Mouse (Mus musculus) thymus, adult 2 months (tissue): Measurements from ENCODE around the gene Abt1.

ENCODE experiments used
- CTCF ChIP-seq: fragments of 200-500 bp; IDR thresholded peaks from 2 replicates; pipeline ENCODE4 v1.5.1; 2012; ENCODE audit warnings: mild to moderate bottlenecking, control low read depth, low read length, moderate library complexity, borderline replicate concordance; ENCODE audit not compliant: control insufficient read depth, poor library complexity, insufficient read depth; ENCODE audit errors: extremely low read depth
- POLR2A ChIP-seq: fragments of 200-500 bp; IDR thresholded peaks from 2 replicates; pipeline ENCODE4 v1.6.1; 2012; ENCODE audit warnings: mild to moderate bottlenecking, low read length, control low read depth, moderate library complexity; ENCODE audit not compliant: control insufficient read depth, poor library complexity, insufficient read depth; ENCODE audit errors: extremely low read depth

DNA sequence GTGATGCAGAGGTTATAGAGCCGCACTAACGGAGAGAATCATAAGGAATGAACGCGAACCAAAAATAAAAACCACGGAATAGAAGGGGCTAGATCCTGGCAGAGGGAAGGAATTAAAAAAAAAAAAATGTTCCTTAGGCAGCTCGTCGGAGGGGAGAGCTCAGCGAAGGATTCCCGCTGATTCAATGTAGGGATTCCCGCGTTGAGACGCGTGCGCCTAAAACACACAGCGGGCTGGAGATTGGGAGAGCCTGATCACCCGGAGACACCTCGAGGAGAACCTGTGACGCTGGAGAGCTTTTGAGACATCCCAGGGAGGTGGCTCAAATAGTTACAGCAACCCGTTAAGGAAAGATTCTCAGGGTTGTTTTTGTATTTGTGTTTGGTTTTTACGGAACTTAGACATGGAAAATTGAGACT, 11.4 kb downstream of the Abt1 start:
- no peak for TF ChIP-seq POLR2A
- TF ChIP-seq CTCF, result no peak
